Mouse (Mus musculus) gastrocnemius, postnatal 36 days (tissue): ENCODE data around the gene A3galt2. TPM values are rescaled to one million over a fixed set of nuclear protein-coding genes. Genes with fewer than 3 reads are reported as not detected.

Source experiments
- DNase-seq, 2 experiments: peaks; one replicate each; pipeline ENCODE4 v3.0.0; 2022
- intact Hi-C: fragments of 180-260 bp; cut with DNase I; formaldehyde crosslinking; loops from one replicate; pipeline ENCODE4 v1.15.1; 2025
- total RNA-seq, 2 experiments: library from RNA; stranded (reverse); gene quantifications; 2 replicates each; pipeline ENCODE4 v1.2.3; 2021

A3galt2 gene
- total RNA-seq, 2 experiments from 2014 or later: 0.10 to 0.20 TPM

DNA sequence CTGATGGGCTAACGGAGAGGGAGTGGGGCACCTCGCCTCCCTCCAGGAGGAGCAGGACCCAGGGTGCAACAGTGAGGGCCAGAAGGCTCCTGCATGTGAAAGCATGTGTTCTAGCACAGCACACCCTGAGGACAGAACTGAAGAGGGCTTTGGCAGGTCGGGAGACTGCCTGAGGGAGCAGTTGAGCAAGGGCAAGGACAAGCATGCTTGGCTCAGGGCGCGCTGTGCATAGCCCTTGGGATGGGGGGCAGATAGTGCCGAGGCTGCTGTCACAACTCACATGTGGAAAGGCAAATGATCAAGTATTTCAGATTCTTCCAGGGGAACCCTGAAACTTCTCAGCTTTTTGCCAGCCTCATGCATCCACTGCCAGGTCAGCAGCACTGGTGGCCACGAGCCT lies 6.9 kb upstream of the A3galt2 start:
- intact Hi-C loops: no loop called here
- no peak for DNase-seq

DNA sequence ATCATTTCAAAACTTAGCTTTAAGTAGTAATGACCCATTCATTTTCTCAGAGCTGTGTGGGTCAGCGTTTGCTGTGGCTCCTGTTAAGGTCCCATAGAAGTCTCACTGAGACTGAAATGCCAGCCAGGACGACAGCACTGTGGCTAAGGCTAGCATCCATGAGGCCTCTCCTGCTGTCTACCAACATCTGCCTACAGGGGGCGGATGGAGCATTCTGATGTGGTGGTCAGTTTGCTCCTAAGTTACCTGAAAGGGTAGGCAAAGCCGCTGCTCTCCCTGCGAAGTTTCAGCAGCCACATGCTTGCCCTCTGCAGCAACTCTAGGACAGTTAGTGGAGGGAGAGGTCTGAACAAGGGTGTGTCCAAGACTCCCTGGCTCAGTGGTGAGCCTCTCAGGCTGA lies 4.2 kb upstream of the A3galt2 start:
- intact Hi-C loops: no loop called here
- no peak for DNase-seq

DNA sequence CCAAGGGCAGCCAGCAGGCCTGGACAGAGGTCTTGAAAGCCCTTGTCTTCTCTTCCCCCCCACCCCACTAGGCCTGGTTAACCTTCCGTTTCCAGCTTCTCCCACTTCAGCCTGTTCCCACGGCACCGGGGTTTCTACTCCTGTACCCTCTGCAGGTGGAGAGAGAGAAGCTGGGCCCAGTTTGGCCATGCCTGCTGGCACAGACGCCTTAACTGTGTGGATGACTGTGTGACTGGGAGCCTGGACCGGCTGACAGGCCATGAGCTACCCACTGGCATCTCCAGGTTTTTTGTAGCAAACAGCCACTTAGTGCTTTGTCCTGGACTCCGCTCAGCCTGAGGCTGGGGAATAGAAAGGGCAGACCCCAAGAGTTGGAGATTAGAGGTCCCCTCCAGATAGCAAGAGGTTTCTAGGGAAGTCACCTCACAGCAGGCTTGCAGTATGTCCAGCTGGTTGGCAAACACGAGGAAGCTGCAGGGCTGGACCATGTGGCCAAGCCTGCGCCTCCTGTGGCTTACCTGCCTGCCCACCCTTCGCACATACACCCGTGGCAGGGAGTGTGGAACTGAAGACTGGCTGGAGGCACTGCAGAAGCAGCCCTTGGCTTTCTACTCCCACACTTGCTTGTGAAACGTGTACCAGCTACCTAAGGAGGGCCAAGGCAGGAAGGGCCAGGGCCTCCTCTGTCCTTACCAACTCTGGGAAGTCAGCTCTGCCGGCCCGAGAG lies 3.0 kb upstream of the A3galt2 start:
- intact Hi-C loops: no loop called here
- DNase-seq: no peak

DNA sequence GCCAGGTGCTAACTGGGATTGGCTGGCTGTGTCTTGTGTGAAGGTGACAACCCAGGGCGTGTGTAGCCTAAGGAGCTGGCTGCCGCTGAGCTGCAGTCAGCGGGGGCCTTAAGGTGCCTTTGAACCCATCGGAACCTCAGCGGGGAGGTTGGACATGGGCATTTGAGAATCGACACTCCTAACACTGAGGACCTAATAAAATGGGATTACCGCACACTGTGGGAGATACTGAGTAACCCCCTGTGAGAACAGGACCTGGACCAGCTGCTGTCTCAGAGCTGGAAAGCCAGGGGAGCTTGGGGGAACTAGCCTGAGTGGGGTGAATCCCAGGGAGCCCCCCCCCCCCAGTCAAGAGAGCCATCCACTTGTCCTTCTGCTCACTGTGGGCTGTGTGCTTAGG lies 1.6 kb upstream of the A3galt2 start:
- intact Hi-C loops: no loop called here
- DNase-seq: no peak

DNA sequence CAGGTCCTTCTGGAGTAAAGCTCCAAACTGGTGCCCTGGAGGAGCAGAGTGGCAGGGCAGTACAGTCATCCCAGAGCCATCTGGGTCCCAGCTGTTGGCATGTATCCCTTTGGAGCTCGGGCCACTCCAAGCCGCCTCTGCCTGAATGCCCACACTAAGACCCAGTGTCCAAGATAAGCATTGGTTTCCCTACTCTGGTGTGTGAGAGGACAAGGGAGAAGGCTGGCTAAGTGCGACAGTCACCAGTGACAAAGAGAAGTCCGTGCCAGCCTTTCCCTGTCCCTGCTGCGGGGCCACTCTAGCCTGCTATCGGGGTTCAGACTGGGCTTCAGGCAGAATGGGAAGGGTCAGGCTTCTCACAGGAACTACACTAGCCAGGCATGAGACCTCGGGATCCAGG lies 736 bp downstream of the A3galt2 start:
- intact Hi-C loops: no loop called here
- no peak for DNase-seq

DNA sequence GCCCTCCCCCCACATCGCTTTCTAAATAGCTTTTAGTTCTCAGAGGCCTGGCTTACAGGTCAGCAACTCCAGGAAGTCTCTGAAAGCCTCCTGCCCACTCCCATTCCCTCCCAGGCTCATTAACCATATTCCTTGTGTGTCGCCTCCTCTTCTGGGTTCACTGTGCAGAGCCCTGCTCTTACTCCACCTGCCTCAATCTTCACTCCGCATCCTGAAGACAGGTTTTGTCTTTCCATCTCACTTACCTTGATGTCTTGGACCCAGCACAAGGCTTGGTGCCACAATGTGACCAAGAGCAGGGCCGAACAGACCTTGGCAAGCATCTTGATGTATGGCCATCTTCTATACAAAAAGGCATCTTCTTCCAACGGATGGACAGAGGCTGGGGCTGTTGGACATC lies 4.0 kb downstream of the A3galt2 start:
- intact Hi-C loops: no loop called here
- no peak for DNase-seq

DNA sequence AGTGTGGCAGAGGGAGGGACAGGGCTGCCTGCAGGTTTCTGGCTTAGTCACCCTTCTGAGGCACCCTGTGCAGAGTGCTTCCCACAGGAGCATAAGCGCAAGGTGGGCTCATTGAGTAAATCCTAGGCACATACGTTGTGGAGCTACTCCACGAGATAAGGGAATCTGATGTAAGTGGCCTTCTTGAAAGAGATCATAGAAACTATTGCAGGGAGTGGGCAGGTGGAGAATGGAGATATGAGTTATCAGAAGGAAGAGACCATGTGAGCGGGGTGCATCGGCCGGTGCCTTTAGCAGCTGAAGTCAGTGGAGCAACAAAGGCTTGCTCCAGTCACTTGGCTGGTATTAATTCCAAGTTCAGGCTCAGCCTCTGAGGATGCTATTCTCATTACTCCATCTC lies 4.9 kb downstream of the A3galt2 start:
- DNase-seq: no peak
- intact Hi-C loops: no loop called here

DNA sequence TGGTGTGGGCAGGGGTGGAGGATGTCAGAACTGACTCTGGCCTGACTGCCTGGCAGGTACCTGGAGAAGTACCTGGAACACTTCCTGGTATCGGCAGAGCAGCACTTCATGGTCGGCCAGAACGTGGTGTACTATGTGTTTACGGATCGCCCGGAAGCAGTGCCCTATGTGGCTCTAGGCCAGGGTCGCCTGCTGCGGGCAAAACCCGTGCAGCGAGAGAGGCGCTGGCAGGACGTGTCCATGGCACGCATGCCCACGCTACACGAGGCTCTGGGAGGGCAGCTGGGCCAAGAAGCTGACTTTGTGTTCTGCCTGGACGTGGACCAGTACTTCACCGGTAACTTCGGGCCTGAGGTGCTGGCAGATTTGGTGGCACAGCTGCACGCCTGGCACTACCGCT lies 11.8 kb downstream of the A3galt2 start:
- DNase-seq: no peak
- intact Hi-C loops: no loop called here

DNA sequence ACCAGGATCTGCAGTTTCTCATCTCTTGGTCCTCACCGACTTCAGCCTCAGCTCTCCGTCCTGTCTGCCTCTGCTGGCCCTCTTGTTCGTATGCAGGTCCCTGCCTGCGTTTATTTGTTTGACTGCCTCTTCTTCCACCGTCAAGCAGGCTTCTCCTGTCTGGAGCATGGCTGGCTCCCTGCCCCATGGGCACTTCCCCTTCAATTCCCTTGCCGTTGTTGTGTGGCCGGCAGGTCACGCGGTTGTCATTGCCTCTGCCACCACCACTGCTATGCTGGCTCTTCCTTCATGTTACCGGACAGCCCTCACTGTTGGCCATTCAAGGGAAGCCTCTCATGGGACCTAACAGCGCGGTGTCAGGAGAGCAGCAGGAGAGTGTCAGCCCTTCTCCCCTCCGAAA lies 13.0 kb downstream of the A3galt2 start:
- DNase-seq: no peak
- intact Hi-C loops: no loop called here

DNA sequence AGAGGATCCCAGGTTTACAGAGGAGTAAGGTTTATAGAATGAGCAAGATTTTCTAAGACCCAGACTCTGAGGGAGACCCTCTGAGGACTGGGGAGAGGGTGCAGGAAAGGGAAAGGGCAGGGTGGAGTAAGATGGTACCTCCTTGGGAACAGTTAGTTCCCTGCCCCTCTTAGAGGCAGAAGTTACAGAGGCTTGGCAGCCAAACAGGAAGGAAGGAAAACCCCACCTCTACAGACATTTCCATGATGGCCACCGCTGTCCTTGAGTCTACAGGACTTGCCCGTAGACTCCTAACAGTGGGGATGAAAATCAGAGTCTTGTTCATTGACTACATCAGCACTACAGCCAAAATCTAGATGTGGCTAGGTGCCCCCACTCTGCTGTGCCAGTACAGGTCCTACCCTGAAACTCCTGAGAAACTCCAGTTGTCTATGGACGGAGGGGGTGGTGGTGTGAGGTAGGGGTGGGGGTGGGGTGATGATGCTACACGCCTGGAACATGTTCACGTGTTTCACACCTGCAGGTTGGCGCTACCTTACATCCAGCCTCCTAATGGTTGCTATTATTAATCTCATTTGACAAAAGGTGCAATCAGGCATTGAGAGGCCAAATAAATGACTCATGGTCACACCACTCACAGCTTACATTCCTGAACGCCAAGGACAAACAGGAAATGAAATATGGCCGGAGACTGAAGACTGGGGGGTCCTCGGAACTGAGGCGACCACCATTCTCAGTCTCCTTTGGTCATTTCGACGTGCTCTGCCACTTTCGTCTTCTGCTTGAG lies 14.6 kb downstream of the A3galt2 start:
- DNase-seq: no peak

DNA sequence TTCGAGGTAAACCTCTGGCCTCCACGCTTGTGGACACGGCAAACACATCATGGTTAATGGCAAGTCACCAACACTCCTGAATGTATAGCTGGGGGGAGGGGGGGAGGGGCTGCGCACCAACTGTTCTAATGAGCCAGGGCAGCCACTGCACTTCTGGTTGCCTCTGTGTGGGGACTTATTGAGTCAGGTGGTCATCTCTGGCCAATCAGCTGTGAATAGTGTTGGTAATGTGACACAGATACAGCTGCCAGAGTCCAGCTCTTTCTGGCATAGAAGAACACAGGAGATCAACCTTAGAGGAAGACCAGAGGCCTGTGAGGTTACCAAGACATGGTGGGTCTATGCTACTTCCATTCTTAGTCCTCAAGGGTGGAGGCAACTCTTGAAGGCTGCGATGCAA lies 15.5 kb downstream of the A3galt2 start:
- DNase-seq: no peak
- intact Hi-C loops: no loop called here

More for the DNA sequence above, 14.6 kb downstream of the A3galt2 start:
- intact Hi-C loops: no loop called here

DNA sequence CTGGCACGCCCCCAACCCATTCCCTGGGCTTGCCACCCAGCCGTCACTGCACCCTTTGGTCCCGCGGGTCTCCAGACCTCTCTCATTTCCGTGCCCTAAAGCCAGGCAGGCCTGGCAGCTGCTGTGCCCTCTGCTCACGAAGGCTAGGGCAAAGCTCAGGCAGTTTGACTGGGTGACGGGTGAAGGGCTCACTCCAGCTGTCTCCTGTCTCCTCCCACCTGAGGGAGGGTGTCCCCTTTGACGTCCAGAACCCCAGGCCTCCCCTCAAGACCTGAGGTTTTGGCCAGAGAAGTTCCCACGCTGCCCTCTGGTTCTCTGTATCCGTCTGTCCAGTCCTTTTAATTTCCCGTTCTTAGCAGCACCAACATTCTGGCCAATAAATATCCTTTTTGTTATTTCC lies 18.7 kb downstream of the A3galt2 start:
- intact Hi-C loops: no loop called here
- DNase-seq: no peak

DNA sequence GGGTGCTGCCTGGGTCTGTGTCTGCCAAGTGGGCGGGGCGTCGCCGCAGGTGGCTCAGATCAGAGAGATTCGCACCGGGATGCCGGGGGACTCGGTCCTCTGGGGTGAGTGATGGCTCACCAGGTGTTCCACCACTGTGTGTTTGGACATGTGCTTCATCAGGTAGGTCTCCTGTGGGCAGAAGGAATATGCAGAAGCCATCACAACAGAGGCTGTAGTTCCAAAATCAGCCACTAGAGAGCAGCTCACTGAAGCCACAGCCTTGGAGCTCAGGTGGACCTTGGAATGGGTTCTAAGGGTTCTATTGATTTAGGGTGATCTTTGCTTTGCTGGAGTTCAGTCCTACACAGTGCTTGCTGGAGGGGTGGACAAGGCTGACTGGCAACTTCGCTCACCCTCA lies 19.3 kb downstream of the A3galt2 start:
- intact Hi-C loops: no loop called here

DNA sequence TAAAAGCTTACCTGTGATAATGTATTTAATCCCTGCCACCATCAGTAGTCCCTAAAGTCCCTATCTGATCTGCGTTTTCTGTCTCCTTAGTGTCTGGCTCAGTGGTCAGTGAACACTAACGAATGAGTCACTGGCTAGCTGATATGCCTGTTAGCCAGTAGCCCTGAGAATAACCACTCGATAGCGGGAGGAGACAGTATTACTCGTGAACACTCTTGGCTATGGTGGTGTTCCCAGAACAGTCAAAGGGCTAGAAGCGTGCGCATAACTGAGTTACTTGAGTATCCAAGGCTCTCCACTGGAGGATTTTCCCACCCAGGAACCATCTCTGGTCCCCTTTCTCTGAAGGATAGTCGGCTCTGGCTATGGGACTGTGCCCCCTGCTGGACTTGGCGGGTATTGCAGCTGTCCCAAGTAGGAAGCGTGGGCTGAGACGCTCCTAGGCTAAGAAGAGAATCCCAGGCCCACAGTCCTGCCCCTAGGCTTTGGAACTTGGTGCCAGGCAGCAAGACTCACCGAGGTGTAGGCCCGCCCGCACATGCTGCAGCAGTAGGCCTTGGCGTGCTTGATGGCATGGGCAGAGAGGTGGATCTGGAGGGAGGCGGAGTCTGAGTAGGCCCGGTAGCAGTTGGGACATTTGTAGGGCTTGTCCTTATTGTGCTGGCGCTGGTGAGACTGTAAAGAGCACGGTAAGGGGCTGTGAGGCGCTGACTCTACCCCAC lies 21.6 kb downstream of the A3galt2 start:
- peak; percentile 65 to 76 for DNase-seq
- intact Hi-C loops: loop anchor here (1.0 to 5.0 kb wide), 2 partner anchors 65 to 164 kb away; partner anchors contain the start of gene Zscan20

More for the DNA sequence above, 19.3 kb downstream of the A3galt2 start:
- no peak for DNase-seq

DNA sequence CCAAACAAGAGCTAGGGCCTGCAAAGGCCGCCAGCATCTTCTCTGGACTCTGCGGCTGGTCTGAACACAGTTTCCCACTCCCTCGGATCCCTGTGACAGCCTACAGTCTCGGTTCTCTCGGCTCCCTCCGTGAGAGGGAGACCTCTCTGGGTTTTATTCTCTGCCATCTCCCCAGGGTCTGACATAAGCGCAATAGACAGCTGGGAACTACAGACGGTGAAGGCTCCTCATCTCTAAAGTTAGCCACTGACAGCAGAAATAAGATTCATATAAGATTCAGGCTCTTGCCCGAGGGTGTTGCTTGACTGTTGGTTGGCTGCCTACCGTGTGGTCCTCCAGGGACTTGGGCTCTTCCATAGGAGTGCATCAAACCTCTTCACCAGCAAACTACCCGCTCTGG lies 22.4 kb downstream of the A3galt2 start:
- no peak for DNase-seq
- intact Hi-C loops: loop anchor here (5.0 kb wide), 1 partner anchor 165 kb away; the partner anchor contains the start of gene Zscan20

DNA sequence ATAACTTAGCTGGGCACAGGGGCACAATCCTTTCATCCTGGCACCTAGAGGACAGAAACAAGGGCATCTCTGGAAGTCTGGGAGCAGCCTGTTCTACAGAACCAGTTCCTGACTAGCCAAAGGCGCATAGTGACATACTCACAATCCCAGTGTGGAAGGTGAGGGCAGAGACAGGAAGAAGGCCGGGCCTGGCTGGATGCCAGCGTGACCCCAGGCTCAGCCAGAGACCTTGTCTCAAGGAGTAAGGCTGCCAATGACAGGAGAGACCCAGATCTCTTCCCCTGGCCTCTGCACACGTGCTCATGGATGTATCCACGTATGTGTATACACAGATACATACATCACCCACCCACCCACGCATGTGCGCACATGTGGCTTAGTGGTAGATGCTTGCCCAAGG lies 26.9 kb downstream of the A3galt2 start:
- DNase-seq: no peak
- intact Hi-C loops: no loop called here

DNA sequence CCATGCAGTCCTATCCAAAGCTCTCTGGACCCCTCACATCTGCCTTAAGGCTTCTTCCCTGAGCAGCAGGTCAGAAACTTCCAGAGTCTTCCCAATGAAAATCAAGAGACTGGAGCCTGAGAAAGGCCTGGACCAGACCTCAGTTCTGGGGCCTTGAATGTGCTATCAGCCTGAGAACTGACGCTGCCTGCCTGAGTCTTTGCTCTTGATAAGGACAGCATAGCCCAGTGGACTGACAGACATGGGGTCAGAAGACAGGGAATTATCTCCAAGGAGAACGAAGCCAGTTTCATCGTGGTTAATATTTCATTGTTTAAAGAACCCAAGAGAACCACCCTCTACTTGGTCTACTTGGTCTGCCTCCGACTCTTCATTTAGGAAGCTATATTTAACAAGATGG lies 27.5 kb downstream of the A3galt2 start:
- no peak for DNase-seq
- intact Hi-C loops: no loop called here

DNA sequence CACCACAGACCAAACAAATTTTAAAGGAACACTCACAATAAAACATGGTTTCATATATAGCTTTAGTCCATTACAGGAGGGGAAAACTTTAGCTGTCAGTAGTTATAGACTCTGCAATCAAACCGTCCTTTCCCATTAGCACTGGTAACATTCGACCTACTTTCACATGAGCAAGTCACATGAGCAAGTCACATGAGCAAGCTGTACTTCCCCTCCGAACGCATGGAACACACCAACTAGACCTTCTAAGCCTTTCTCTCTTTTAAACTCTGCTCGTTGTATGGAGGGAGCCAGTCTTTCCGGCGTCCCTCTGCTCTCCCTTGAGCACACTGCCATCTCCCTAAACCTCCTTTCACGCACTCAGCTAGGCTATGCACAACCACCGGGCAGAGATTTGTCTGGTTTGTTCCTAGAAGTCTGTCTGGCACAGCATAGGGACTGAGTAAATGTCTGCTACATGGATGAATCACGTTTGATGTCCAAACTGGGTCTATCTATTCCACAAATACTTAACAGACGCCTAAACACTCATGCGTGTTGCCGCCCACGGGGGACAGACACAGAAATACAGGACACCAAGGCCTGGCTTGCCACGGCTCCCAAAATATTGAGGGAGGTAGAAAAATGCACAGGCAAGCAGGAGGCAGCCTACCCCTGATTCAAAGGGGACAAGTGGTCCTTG lies 29.9 kb downstream of the A3galt2 start:
- intact Hi-C loops: no loop called here

DNA sequence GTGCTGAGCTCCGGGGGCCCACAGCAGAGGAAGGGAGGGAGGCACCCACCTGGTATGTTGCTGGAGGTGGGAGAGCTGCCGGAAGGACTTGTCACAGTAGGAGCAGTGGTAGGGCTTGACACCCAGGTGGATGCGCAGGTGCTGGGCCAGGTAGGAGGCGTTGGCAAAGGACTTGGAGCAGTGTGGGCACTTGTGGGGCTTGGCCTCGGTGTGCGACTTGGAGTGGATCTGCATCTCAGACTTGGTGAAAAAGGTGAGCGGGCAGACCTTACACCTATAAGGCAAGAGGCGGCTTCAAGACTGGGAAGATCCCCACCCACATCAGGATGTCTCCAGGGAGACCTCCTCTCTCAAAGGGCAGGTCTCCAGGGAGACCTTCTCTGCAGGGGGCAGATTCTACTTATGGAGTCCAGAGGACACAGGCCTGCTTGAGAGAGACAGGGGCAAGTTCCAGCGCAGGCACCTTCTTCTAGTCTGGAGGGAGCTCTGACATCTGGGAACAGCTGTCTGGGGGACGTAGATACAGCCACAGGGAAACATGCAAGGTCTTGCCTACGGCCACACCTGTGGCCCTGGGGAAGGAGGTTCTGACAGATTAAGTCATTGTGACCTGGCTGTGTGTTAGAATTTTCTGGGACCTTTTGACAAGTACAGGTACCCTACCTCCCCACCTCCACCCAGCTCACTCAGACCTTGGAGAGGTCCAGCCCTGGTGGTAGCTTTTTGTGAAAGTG lies 30.9 kb downstream of the A3galt2 start:
- DNase-seq: no peak
- intact Hi-C loops: no loop called here

More for the DNA sequence above, 29.9 kb downstream of the A3galt2 start:
- DNase-seq: no peak
